Mouse (Mus musculus) midbrain, embryonic 13.5 days (tissue): ENCODE measurements at regions not wholly inside any gene's neighbourhood (a gene's known extent, or its start where the extent isn't known, plus 50 kb on each side); places are given as distances from the start of the nearest gene placed in this dataset.

Source experiments
- ATAC-seq: fragments of 200-750 bp; cut with Nextera tagmentation; 2 replicates; pipeline ENCODE4 v1.8.0; 2017; ENCODE audit warnings: mild to moderate bottlenecking, moderate TSS enrichment, moderate library complexity
- H3K27ac ChIP-seq: fragments of 300-500 bp; sonication (generic); 2 replicates; pipeline ENCODE4 v1.5.1; 2015; ENCODE audit warnings: inconsistent platforms, mild to moderate bottlenecking, moderate library complexity
- H3K27me3 ChIP-seq: fragments of 300-500 bp; sonication (generic); 2 replicates; pipeline ENCODE4 v1.6.1; 2015; ENCODE audit warnings: mild to moderate bottlenecking, inconsistent platforms
- H3K36me3 ChIP-seq: fragments of 300-500 bp; sonication (generic); 2 replicates; pipeline ENCODE4 v1.6.1; 2015; ENCODE audit warnings: mild to moderate bottlenecking, inconsistent platforms
- H3K4me1 ChIP-seq: fragments of 300-500 bp; sonication (generic); replicated peaks from 2 replicates; pipeline ENCODE4 v1.6.1; 2015; ENCODE audit warnings: inconsistent platforms
- H3K4me2 ChIP-seq: fragments of 300-500 bp; sonication (generic); replicated peaks from 2 replicates; pipeline ENCODE4 v1.6.1; 2015; ENCODE audit warnings: moderate library complexity, mild to moderate bottlenecking, inconsistent platforms
- H3K4me3 ChIP-seq: fragments of 300-500 bp; sonication (generic); replicated peaks from 2 replicates; pipeline ENCODE4 v1.5.1; 2015; ENCODE audit warnings: mild to moderate bottlenecking, inconsistent platforms
- H3K9ac ChIP-seq: fragments of 300-500 bp; sonication (generic); replicated peaks from 2 replicates; pipeline ENCODE4 v1.6.1; 2015; ENCODE audit warnings: mild to moderate bottlenecking, inconsistent platforms
- H3K9me3 ChIP-seq: fragments of 300-500 bp; sonication (generic); 2 replicates; pipeline ENCODE4 v1.6.1; 2016; ENCODE audit warnings: mild to moderate bottlenecking, inconsistent platforms
- WGBS: fragments of 180-500 bp; shearing (Covaris S2); methylation state at CpG from one replicate; pipeline ENCODE4 v1.1.7; 2015; 5-methylcytosine and 5-hydroxymethylcytosine counted together

- no peaks in the 10 kb centered on the region for H3K9me3 ChIP-seq
- no peaks in the 10 kb centered on the region for H3K27me3 ChIP-seq
- no peaks in the 10 kb centered on the region for H3K4me1 ChIP-seq
- no peak for ATAC-seq
- no peak overlapping the region for H3K4me2 ChIP-seq
- no peak overlapping the region for H3K9ac ChIP-seq
- WGBS = 57% methylated on average over 7 of the region's 7 CpGs
- H3K27ac ChIP-seq = no peak overlapping the region
- H3K4me3 ChIP-seq = no peak overlapping the region
- no peaks in the 10 kb centered on the region for H3K36me3 ChIP-seq
These were observed 401.5 kb downstream of the Dhx35 start for GRCm38 (mm10) chr2:159196156-159196555.

- no peak overlapping the region for H3K4me2 ChIP-seq
- no peaks in the 10 kb centered on the region for H3K9me3 ChIP-seq
- H3K27ac ChIP-seq = no peak overlapping the region
- no peaks in the 10 kb centered on the region for H3K36me3 ChIP-seq
- H3K27me3 ChIP-seq = no peaks in the 10 kb centered on the region
- no peak for ATAC-seq
- H3K4me1 ChIP-seq = peaks cover 6% of the 10 kb centered on the region; the same call in 1 of the 2 replicates
- no peak overlapping the region for H3K9ac ChIP-seq
- no peak overlapping the region for H3K4me3 ChIP-seq
- WGBS = 47% methylated on average over 2 of the region's 2 CpGs
These were observed 437.7 kb downstream of the Dhx35 start for GRCm38 (mm10) chr2:159232266-159232665.

DNA sequence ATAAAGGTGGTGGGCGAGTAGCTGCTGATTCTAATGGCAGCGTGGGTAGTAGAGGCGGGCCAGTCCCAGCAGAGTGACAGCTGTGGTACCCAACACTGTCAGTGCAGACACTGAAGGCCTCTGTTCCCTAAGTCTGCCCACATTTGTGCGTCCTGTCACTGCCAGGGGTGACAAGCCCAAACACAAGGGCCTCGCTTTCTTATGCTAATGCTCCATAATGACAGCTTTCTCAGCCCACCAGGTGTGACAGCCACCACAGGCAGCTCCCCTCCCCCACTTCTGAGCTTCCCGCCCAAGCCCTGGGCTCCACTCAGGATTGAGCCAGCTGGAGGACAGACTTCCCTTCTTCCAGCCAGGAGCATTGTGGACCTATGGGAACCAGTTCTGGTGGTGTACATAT lies 440.4 kb downstream of the Dhx35 start:
- H3K4me3 ChIP-seq = no peak overlapping the region
- ATAC-seq = peak; percentile 77; the same call in 1 of the 2 replicates
- no peaks in the 10 kb centered on the region for H3K36me3 ChIP-seq
- H3K9me3 ChIP-seq = no peaks in the 10 kb centered on the region
- no peak overlapping the region for H3K4me2 ChIP-seq
- H3K9ac ChIP-seq = no peak overlapping the region
- H3K4me1 ChIP-seq = peaks cover 6% of the 10 kb centered on the region; the same call in 1 of the 2 replicates
- 17% methylated on average over 6 of the region's 6 CpGs for WGBS
- no peak overlapping the region for H3K27ac ChIP-seq
- no peaks in the 10 kb centered on the region for H3K27me3 ChIP-seq

GRCm38 (mm10) chr2:159250065-159250464 lies 455.5 kb downstream of the Dhx35 start:
- Histone ChIP-seq H3K27me3 (no peaks in the 10 kb centered on the region), H3K4me3 (no peak overlapping the region), H3K4me1 (no peaks in the 10 kb centered on the region), H3K9me3 (no peaks in the 10 kb centered on the region), H3K9ac (no peak overlapping the region), H3K27ac (no peak overlapping the region), H3K4me2 (no peak overlapping the region), H3K36me3 (no peaks in the 10 kb centered on the region)
- WGBS = 89% methylated on average over 6 of the region's 6 CpGs
- no peak for ATAC-seq

DNA sequence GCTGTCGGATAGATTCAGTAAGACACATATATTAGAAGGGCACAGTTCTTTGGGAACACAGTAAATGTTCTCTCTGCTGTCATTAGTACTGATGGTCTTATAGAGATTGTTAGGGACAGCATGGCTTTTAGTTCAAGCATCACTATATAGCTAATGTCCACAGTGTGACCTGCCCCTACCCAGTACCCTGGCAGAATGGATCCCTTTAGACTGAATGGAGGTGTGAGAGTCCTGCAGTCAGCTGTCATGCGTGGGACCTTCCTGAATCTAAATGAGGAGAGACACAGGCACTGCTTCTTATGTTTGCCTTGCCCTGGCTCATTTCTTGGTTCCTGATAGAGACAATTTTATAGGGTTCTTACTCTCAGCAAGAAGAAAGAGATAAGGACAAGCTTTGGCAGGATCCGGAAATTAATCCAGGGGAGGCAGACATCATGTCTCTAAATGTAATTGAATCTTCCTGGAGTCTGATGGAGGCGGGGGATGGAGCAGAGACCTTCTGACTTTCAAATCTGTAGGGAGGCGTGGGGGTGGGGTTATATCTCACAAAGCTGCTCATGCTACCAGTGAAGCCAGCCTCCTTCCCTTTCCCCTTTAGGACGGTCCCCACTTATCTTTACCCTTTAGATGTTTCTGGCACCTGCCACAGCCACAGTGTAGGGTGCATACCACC lies 456.5 kb downstream of the Dhx35 start:
- no peak overlapping the region for H3K4me3 ChIP-seq
- no peaks in the 10 kb centered on the region for H3K27me3 ChIP-seq
- ATAC-seq = no peak
- no peak overlapping the region for H3K9ac ChIP-seq
- H3K9me3 ChIP-seq = no peaks in the 10 kb centered on the region
- H3K27ac ChIP-seq = no peak overlapping the region
- no peaks in the 10 kb centered on the region for H3K4me1 ChIP-seq
- 76% methylated on average over 6 of the region's 6 CpGs for WGBS
- H3K36me3 ChIP-seq = no peaks in the 10 kb centered on the region
- no peak overlapping the region for H3K4me2 ChIP-seq

DNA sequence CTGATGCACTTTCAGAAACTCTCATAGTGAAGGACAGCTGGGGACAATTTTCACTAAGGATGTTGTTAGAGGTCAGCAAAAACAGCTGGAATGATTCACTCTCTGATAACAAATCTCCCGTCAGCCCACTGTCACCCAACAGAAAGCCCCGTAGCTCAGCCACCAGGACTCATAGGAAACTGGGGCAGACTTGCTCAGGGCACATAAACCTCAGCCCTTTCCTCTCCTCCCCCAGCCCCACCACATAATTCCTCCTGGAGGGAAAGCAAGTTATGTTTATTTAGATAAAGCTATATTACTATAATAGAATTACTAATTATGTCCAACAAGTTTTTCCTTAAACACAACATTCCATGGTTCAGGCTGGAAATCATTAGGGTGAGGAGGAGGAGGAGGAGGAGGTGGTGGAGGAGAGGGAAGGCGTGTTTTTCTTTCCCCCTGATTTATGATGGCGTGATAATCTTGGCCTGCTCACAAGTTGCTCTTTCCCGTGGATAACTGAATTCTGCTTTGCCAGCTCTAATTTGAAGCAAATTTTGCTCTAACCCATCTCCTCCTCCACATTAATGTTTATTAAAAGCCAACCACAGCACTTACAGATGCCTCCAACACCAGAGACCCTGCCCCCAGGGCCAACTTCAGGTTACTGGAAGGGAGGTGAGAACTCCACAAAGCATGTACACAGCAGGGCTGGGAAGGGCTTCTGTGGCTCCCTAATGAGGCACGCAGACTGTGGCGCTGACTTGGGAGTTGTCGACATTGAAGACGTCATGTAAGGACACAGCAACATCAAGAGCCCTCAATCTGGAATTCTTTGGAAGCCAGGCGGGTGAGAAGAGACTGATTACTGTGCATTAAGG lies 475.8 kb downstream of the Dhx35 start:
- Histone ChIP-seq H3K9ac (no peak overlapping the region), H3K4me3 (no peak overlapping the region), H3K27ac (no peak overlapping the region), H3K4me1 (no peaks in the 10 kb centered on the region), H3K27me3 (no peaks in the 10 kb centered on the region), H3K36me3 (no peaks in the 10 kb centered on the region), H3K9me3 (no peaks in the 10 kb centered on the region), H3K4me2 (no peak overlapping the region)
- WGBS = 88% methylated on average over 10 of the region's 10 CpGs
- ATAC-seq = no peak

GRCm38 (mm10) chr2:159278896-159279295 lies 484.3 kb downstream of the Dhx35 start:
- H3K4me3 ChIP-seq = no peak overlapping the region
- 71% methylated on average over 2 of the region's 2 CpGs for WGBS
- H3K27ac ChIP-seq = no peak overlapping the region
- no peak for ATAC-seq
- H3K4me2 ChIP-seq = no peak overlapping the region
- no peaks in the 10 kb centered on the region for H3K27me3 ChIP-seq
- H3K9ac ChIP-seq = no peak overlapping the region
- no peaks in the 10 kb centered on the region for H3K9me3 ChIP-seq
- peaks cover under 1% of the 10 kb centered on the region; the same call in 1 of the 2 replicates for H3K4me1 ChIP-seq
- H3K36me3 ChIP-seq = no peaks in the 10 kb centered on the region

GRCm38 (mm10) chr2:159281558-159282320 lies 487.1 kb downstream of the Dhx35 start:
- H3K4me2 ChIP-seq = no peak overlapping the region
- H3K9ac ChIP-seq = no peak overlapping the region
- ATAC-seq = 0 out of 2 replicates have a peak, but pooled peaks have one; percentile 34
- no peak overlapping the region for H3K27ac ChIP-seq
- H3K4me3 ChIP-seq = no peak overlapping the region
- no peaks in the 10 kb centered on the region for H3K36me3 ChIP-seq
- H3K27me3 ChIP-seq = no peaks in the 10 kb centered on the region
- H3K4me1 ChIP-seq = peaks cover 12% of the 10 kb centered on the region
- WGBS = 81% methylated on average over 8 of the region's 8 CpGs
- no peaks in the 10 kb centered on the region for H3K9me3 ChIP-seq

DNA sequence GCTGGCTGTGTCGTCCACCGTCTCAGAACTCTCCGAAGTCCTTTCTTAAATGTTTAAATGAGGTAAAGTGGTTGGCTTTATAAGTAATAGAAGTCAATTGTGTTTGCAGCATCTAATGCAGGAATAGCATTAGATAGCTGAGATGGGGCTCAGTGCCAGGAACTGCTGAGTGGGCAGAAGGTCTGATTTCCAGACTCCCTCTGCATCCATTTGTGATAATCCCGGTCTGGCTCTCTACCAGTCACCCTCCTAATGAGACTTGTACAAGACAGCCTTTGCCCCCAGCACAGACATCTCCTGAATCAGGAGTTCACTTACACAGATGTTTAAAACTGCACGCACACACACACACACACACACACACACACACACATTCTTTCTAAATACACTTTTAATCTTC lies 489.5 kb downstream of the Dhx35 start:
- ATAC-seq = no peak
- Histone ChIP-seq H3K4me1 (peaks cover 12% of the 10 kb centered on the region), H3K27ac (no peak overlapping the region), H3K9ac (no peak overlapping the region), H3K4me3 (no peak overlapping the region), H3K4me2 (no peak overlapping the region), H3K36me3 (no peaks in the 10 kb centered on the region), H3K9me3 (no peaks in the 10 kb centered on the region), H3K27me3 (no peaks in the 10 kb centered on the region)
- 75% methylated on average over 5 of the region's 5 CpGs for WGBS

GRCm38 (mm10) chr2:159284525-159285189 lies 490.1 kb downstream of the Dhx35 start:
- ATAC-seq = no peak
- Histone ChIP-seq H3K27ac (no peak overlapping the region), H3K4me3 (no peak overlapping the region), H3K36me3 (no peaks in the 10 kb centered on the region), H3K4me2 (no peak overlapping the region), H3K9ac (no peak overlapping the region), H3K9me3 (no peaks in the 10 kb centered on the region), H3K27me3 (no peaks in the 10 kb centered on the region), H3K4me1 (peaks cover 12% of the 10 kb centered on the region)
- 62% methylated on average over 8 of the region's 8 CpGs for WGBS

DNA sequence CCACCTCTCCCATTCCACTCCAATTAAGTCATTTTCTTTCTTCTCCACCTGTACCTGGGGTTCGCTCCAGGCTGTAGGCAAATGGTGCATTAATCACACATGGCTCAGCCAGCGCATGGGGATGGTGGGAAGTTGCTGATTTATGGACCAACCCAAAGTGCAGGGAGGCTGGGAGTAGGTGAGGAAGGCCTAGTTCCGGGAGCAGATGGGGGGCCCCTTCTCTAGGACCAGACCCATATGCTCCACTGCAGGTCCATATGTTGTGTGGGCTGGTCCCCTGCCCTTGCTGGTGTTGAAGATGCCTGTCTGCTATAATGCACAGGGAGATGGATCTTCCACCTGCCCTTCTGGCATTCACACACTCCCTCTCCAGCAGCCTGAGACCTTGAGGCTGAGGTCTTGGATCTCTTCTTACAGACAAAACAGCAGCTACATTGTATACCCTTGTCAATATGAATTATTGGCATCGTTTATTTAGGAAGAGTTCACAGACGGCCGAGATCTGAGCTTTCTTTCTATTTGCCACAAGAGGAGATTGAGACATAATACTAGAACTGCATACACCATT lies 493.5 kb downstream of the Dhx35 start:
- no peaks in the 10 kb centered on the region for H3K9me3 ChIP-seq
- H3K4me1 ChIP-seq = peaks cover 12% of the 10 kb centered on the region
- H3K9ac ChIP-seq = no peak overlapping the region
- ATAC-seq = no peak
- no peak overlapping the region for H3K4me2 ChIP-seq
- H3K36me3 ChIP-seq = no peaks in the 10 kb centered on the region
- 94% methylated on average over 6 of the region's 6 CpGs for WGBS
- no peaks in the 10 kb centered on the region for H3K27me3 ChIP-seq
- H3K4me3 ChIP-seq = no peak overlapping the region
- H3K27ac ChIP-seq = no peak overlapping the region
